Mouse (Mus musculus) erythroblast, adult 5-6 weeks (primary cell): ENCODE results near the gene Abhd14a. TPM values are rescaled to one million over a fixed set of nuclear protein-coding genes. Genes with fewer than 3 reads are reported as not detected.

ENCODE experiments used
- total RNA-seq, 2 experiments: library from RNA; stranded (forward) in 1 of 2; stranded (reverse) in 1 of 2; fragments of 150-400 nt in 1 of 2; fragments of 200-764, 138-1000 nt in 1 of 2; gene quantifications; 2 replicates each; pipeline versions ENCODE4 v1.2.3 to v1.2.4; 2015 to 2017; ENCODE audit warnings: low replicate concordance in 2 of 2

Gene Abhd14a
- total RNA-seq, 2 experiments from 2014 or later: 0.77 to 3.2 TPM

Other genes starting within 250 kb of the Abhd14a start
- 6.9 and 11.7 TPM in 2 replicates for gene Ppm1m, start 247.9 kb downstream of the Abhd14a start, total RNA-seq (2015; ENCODE audit: low replicate concordance)
- gene Ppm1m, start 247.9 kb downstream of the Abhd14a start, total RNA-seq (2017; ENCODE audit: low replicate concordance): 9.0 and 17.0 TPM in 2 replicates
- 11.7 and 20.5 TPM in 2 replicates for gene Twf2, start 244.6 kb downstream of the Abhd14a start, total RNA-seq (2015; ENCODE audit: low replicate concordance)
- 18.5 and 25.8 TPM in 2 replicates for gene Twf2, start 244.6 kb downstream of the Abhd14a start, total RNA-seq (2017; ENCODE audit: low replicate concordance)
- 5.0 and 6.1 TPM in 2 replicates for gene Tlr9, start 225.1 kb downstream of the Abhd14a start, total RNA-seq (2015; ENCODE audit: low replicate concordance)
- 0.56 and 1.9 TPM in 2 replicates for gene Tlr9, start 225.1 kb downstream of the Abhd14a start, total RNA-seq (2017; ENCODE audit: low replicate concordance)
- gene Alas1, start 199.0 kb downstream of the Abhd14a start, total RNA-seq (2015; ENCODE audit: low replicate concordance): 72.5 and 82.2 TPM in 2 replicates
- 51.7 and 126 TPM in 2 replicates for gene Alas1, start 199.0 kb downstream of the Abhd14a start, total RNA-seq (2017; ENCODE audit: low replicate concordance)
- gene Poc1a, start 166.6 kb downstream of the Abhd14a start, total RNA-seq (2015; ENCODE audit: low replicate concordance): 3.5 and 4.4 TPM in 2 replicates
- 5.0 and 10.6 TPM in 2 replicates for gene Poc1a, start 166.6 kb downstream of the Abhd14a start, total RNA-seq (2017; ENCODE audit: low replicate concordance)
- 17.5 and 19.9 TPM in 2 replicates for gene Dusp7, start 79.0 kb downstream of the Abhd14a start, total RNA-seq (2015; ENCODE audit: low replicate concordance)
- gene Dusp7, start 79.0 kb downstream of the Abhd14a start, total RNA-seq (2017; ENCODE audit: low replicate concordance): 3.3 and 4.3 TPM in 2 replicates
- 553 and 845 TPM in 2 replicates for gene Rpl29, start 18.2 kb downstream of the Abhd14a start, total RNA-seq (2015; ENCODE audit: low replicate concordance)
- gene Rpl29, start 18.2 kb downstream of the Abhd14a start, total RNA-seq (2017; ENCODE audit: low replicate concordance): 192 and 282 TPM in 2 replicates
- 0.77 and 4.2 TPM in 2 replicates for gene Acy1, start 9.4 kb downstream of the Abhd14a start, total RNA-seq (2015; ENCODE audit: low replicate concordance)
- 4.5 and 7.4 TPM in 2 replicates for gene Acy1, start 9.4 kb downstream of the Abhd14a start, total RNA-seq (2017; ENCODE audit: low replicate concordance)
- gene Abhd14b, start 219 bp downstream of the Abhd14a start, total RNA-seq (2015; ENCODE audit: low replicate concordance): 2.5 TPM in 1 of 2 replicates, not detected in the other
- gene Abhd14b, start 219 bp downstream of the Abhd14a start, total RNA-seq (2017; ENCODE audit: low replicate concordance): 0.26 TPM in 1 of 2 replicates, not detected in the other
- not detected in 2 replicates for gene Pcbp4, start 5.6 kb upstream of the Abhd14a start, total RNA-seq (2015; ENCODE audit: low replicate concordance)
- gene Pcbp4, start 5.6 kb upstream of the Abhd14a start, total RNA-seq (2017; ENCODE audit: low replicate concordance): not detected in 2 replicates
- not detected in 2 replicates for gene Gpr62, start 18.3 kb upstream of the Abhd14a start, total RNA-seq (2015; ENCODE audit: low replicate concordance)
- not detected in 2 replicates for gene Gpr62, start 18.3 kb upstream of the Abhd14a start, total RNA-seq (2017; ENCODE audit: low replicate concordance)
- gene Rrp9, start 28.3 kb upstream of the Abhd14a start, total RNA-seq (2015; ENCODE audit: low replicate concordance): 3.5 and 4.6 TPM in 2 replicates
- gene Rrp9, start 28.3 kb upstream of the Abhd14a start, total RNA-seq (2017; ENCODE audit: low replicate concordance): 5.7 and 6.4 TPM in 2 replicates
- 1.7 and 7.3 TPM in 2 replicates for gene Parp3, start 29.3 kb upstream of the Abhd14a start, total RNA-seq (2015; ENCODE audit: low replicate concordance)
- 1.4 and 7.4 TPM in 2 replicates for gene Parp3, start 29.3 kb upstream of the Abhd14a start, total RNA-seq (2017; ENCODE audit: low replicate concordance)
- gene Iqcf1, start 52.3 kb upstream of the Abhd14a start, total RNA-seq (2015; ENCODE audit: low replicate concordance): not detected in 2 replicates
- gene Iqcf1, start 52.3 kb upstream of the Abhd14a start, total RNA-seq (2017; ENCODE audit: low replicate concordance): not detected in 2 replicates
- gene Iqcf5, start 66.9 kb upstream of the Abhd14a start, total RNA-seq (2015; ENCODE audit: low replicate concordance): not detected in 2 replicates
- gene Iqcf5, start 66.9 kb upstream of the Abhd14a start, total RNA-seq (2017; ENCODE audit: low replicate concordance): not detected in 2 replicates
- not detected in 2 replicates for gene Iqcf3, start 114.0 kb upstream of the Abhd14a start, total RNA-seq (2015; ENCODE audit: low replicate concordance)
- gene Iqcf3, start 114.0 kb upstream of the Abhd14a start, total RNA-seq (2017; ENCODE audit: low replicate concordance): not detected in 2 replicates
- gene Iqcf4, start 123.3 kb upstream of the Abhd14a start, total RNA-seq (2015; ENCODE audit: low replicate concordance): not detected in 2 replicates
- gene Iqcf4, start 123.3 kb upstream of the Abhd14a start, total RNA-seq (2017; ENCODE audit: low replicate concordance): not detected in 2 replicates
- gene Iqcf6, start 178.9 kb upstream of the Abhd14a start, total RNA-seq (2015; ENCODE audit: low replicate concordance): not detected in 2 replicates
- not detected in 2 replicates for gene Iqcf6, start 178.9 kb upstream of the Abhd14a start, total RNA-seq (2017; ENCODE audit: low replicate concordance)
- not detected in 2 replicates for gene Grm2, start 208.4 kb upstream of the Abhd14a start, total RNA-seq (2015; ENCODE audit: low replicate concordance)
- not detected in 2 replicates for gene Grm2, start 208.4 kb upstream of the Abhd14a start, total RNA-seq (2017; ENCODE audit: low replicate concordance)
- gene Tex264, start 238.2 kb upstream of the Abhd14a start, total RNA-seq (2015; ENCODE audit: low replicate concordance): 1.9 and 9.0 TPM in 2 replicates
- gene Tex264, start 238.2 kb upstream of the Abhd14a start, total RNA-seq (2017; ENCODE audit: low replicate concordance): 8.8 and 10.9 TPM in 2 replicates